Mouse (Mus musculus): ENCODE measurements around the gene Epyc.
"Not testable (repeated sequence)": the region's sequence is repeated elsewhere in the genome, so short reads cannot be mapped to it uniquely, and the experiment has no call there.

Epyc gene

DNA sequence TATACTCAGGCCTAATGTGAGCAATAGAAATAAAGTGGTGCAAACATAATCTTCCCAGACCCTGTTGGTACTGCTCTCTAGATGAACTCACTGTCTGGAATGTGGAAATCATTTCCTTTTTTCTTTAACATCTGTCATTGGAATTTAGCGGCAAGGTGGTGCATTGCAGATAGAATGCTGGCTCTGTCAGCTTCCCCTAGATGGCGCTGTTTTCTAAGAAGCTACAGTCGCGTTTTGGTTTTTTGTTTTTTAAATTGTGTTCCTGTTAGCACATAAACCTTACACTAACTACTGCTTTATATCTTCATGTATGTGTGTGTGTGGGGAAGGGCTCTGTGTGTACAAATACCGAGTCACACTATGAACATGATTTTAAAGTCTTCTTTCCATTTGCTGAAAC lies 68.8 kb downstream of the Epyc start:
- no peak for DNase-seq (ENCODE audit: extremely low read depth, low read depth, low spot score)

DNA sequence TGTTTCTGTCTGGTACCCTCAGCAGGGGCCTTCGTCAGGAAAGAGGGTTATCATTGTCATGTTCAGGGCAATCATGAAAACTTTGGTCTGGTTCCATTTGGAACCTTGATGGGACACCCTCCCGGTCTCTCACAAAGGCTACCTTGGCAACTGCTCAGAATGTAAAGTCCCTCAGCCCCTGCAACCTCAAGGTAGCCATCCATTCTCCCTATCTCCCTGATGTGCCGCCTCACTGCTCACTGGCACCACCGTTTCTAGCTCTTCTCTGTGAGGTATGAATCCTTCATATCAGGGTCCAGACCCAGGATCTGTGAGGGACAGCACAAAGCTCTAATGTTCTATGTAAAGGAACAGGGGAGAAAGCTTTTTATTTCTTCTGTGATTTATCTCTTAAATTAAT lies 70.7 kb downstream of the Epyc start:
- no peak for DNase-seq (ENCODE audit: extremely low read depth, low read depth, low spot score)

DNA sequence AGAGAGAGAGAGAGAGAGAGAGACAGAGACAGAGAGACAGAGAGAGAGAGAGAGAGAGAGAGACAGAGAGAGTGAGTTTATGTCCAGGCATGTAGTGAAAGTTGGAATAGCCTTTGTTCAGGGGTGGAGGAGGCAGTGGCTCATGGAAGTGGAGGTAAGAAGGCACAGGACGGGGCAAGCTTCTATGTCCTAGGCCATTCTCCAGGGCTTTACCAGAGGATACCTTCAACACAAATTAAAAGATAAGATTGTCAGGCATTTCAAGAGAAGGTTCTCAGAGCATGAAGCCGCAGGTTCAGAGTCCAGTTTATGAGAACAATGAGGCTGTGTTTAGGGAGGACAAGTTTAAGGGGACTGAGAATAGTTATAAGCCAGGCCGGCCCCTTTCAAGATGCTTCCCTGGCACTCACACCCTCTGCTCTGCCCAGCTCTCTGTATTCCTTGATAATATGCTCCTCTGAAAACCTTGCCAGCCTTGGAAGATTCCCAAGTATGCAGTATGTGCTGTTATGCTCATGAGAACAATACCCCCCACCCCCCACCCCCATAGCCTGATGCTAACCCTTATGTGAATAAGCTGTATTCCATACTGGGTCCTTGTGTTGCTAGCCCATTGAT lies 71.5 kb downstream of the Epyc start:
- DNase-seq (ENCODE audit: extremely low read depth, low read depth, low spot score) = no peak

- DNase-seq (ENCODE audit: extremely low read depth, low read depth, low spot score) = no peak
Observed at GRCm38 (mm10) chr10:97717233-97717632, 73.4 kb downstream of the Epyc start.

- no peak for DNase-seq (ENCODE audit: extremely low read depth, low read depth, low spot score)
Observed at GRCm38 (mm10) chr10:97718021-97718420, 74.2 kb downstream of the Epyc start.

- DNase-seq (ENCODE audit: extremely low read depth, low read depth, low spot score) = no peak
Observed at GRCm38 (mm10) chr10:97720625-97721024, 76.8 kb downstream of the Epyc start.

GRCm38 (mm10) chr10:97722709-97723108 lies 78.8 kb downstream of the Epyc start:
- no peak for DNase-seq (ENCODE audit: extremely low read depth, low read depth, low spot score)

DNA sequence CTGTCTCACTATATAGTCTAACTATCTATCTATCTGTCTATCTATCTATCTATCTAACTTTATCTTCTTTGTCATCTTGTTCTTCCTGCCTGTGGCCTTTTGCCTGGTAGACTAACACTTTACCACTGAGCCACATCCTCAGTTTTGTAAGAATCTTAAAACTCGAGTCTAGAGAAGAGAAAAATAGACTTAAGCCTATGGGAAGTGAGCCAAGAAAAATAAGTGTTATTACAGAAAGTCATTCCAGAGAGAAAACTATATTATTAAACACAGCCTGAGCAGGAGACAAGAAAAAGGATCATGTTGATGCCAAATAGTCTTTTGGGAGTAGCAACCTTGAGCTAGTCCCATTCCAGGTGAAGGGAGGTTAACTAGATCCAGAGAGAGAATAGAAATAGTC lies 82.1 kb downstream of the Epyc start:
- no peak for DNase-seq (ENCODE audit: extremely low read depth, low read depth, low spot score)

DNA sequence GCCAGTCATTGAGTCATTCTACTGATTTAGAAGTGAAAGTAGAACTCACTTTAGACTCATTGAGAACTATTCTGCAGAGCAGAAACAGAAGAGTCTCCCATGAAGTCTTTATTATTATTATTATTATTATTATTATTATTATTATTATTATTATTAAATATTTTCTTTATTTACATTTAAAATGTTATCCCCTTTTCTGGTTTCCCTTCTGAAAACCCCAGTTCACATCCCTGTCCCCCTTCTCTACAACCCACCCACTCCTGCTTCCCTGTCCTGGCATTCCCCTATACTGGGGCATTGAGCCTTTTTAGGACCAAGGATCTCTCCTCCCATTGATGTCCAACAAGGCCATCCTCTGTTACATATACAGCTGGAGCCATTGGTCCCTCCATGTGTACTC lies 82.8 kb downstream of the Epyc start, which contains the start of gene C030005K15Rik:
C030005K15Rik (minus strand) TSS at position 101 of the 400 bp plus-strand sequence.
- not testable (repeated sequence) for DNase-seq (ENCODE audit: extremely low read depth, low read depth, low spot score)

All from fat pad, adult 2 months (tissue).